Mouse (Mus musculus) cortical plate, adult 2 months (tissue): ENCODE measurements around the gene Herc2.

Experiments used
- CTCF ChIP-seq: fragments of 200-500 bp; IDR thresholded peaks from 2 replicates; pipeline ENCODE4 v1.5.1; 2011; ENCODE audit warnings: mild to moderate bottlenecking, control low read depth, low read length; ENCODE audit not compliant: insufficient read depth; ENCODE audit errors: extremely low read depth
- POLR2A ChIP-seq: fragments of 200-500 bp; IDR thresholded peaks from 2 replicates; pipeline ENCODE4 v1.6.1; 2011; ENCODE audit warnings: mild to moderate bottlenecking, low read length, control low read depth; ENCODE audit not compliant: insufficient read depth; ENCODE audit errors: extremely low read depth

GRCm38 (mm10) chr7:56091445-56091844 is 41.4 kb downstream of the Herc2 start:
- no peak for TF ChIP-seq CTCF
- no peak for TF ChIP-seq POLR2A
